Mouse (Mus musculus): ENCODE results near the gene Pphln1. TPM values are rescaled to one million over a fixed set of nuclear protein-coding genes. Genes with fewer than 3 reads are reported as not detected.

The Pphln1 gene
- total RNA-seq, 4 experiments from 2014 or later, result 39.6 to 42.8 (median 40.9) TPM

Other genes starting within 250 kb of the Pphln1 start
- gene Gxylt1, start 123.2 kb upstream of the Pphln1 start, total RNA-seq (2022), result 10 to 100 TPM; 26.5 to 32.2 (median 31.0) TPM
- gene Yaf2, start 61.4 kb upstream of the Pphln1 start, total RNA-seq (2022), result 10 to 100 TPM; 39.5 to 41.8 (median 39.8) TPM
- gene Zcrb1, start within 50 bp of the Pphln1 start, total RNA-seq (2022), result 10 to 100 TPM; 71.0 to 99.5 (median 83.2) TPM
- gene Prickle1, start 197.5 kb downstream of the Pphln1 start, total RNA-seq (2022), result 10 to 100 TPM; 16.9 to 32.3 (median 22.9) TPM

Measured in adrenal gland, adult 8-10 months (tissue).